Mouse (Mus musculus) erythroblast, embryonic 14.5 days (primary cell): ENCODE data around the gene Sh3kbp1.

ENCODE experiments used
- GATA1 ChIP-seq: IDR thresholded peaks from 2 replicates; pipeline ENCODE4 v1.6.1; 2012; ENCODE audit warnings: low read length, inconsistent platforms, mixed read lengths
- TAL1 ChIP-seq: IDR thresholded peaks from 3 replicates; pipeline ENCODE4 v1.6.1; 2012; ENCODE audit warnings: low read length, inconsistent platforms, mixed read lengths

DNA sequence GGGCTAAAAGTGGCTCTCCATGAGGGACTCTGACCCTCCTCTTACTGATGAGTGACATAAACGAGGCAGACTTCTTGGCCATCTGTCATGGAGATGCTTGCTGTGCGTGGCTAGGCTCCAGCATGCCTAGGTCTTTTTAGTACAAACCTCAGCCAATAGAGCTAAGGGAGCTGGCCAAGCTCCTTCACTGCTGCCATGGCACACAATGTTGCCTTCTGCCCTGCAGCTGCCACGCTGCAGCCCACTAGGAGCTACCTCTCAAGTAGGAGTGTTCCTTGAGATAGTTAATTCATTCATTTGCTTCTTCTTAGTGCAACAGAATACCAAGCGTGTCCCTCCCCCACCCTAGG is 327.3 kb downstream of the Sh3kbp1 start:
- TF ChIP-seq GATA1 (no peak), TAL1 (no peak)
